Comparison of ENCODE assay signal across 8 mouse cellular contexts in genomic region chr11:11973366-11974014, GRCm38 (mm10).
A peak's percentile ranks its signal among the peaks of the same experiment; 100 is the strongest.
DNase-seq lines count a peak whose midpoint lies in the region; ATAC-seq and TF ChIP-seq lines count a peak whose summit lies in the region.

No protein-coding gene starts in this region.

- peak; percentile 51 for ATAC-seq in heart, embryonic 14.5 days (ENCODE audit: insufficient number of reproducible peaks, insufficient read depth, low FRiP score, low read depth)
- ATAC-seq in kidney, postnatal 0 days (replicated peaks; ENCODE audit: low FRiP score, low read depth): peak; percentile 77
- peak; percentile 75 for ATAC-seq in stomach, embryonic 16.5 days (ENCODE audit: insufficient read depth, low FRiP score)

- 51% methylated on average over 8 of the region's 8 CpGs for WGBS in forebrain, embryonic 10.5 days
- 48% methylated on average over 8 of the region's 8 CpGs for WGBS in heart, embryonic 14.5 days
- 51% methylated on average over 8 of the region's 8 CpGs for WGBS in kidney, postnatal 0 days
- WGBS in liver, adult 2 months: 30% methylated on average over 8 of the region's 8 CpGs
- WGBS in stomach, embryonic 16.5 days: 47% methylated on average over 8 of the region's 8 CpGs

- no peak overlapping the region for H3K4me2 ChIP-seq in heart, embryonic 14.5 days (ENCODE audit: low read length)
- H3K4me2 ChIP-seq in kidney, postnatal 0 days (ENCODE audit: low read length): no peak overlapping the region
- H3K4me2 ChIP-seq in stomach, embryonic 16.5 days (ENCODE audit: low read depth, low read length): no peak overlapping the region

- TF ChIP-seq CTCF in kidney, postnatal 0 days (IDR thresholded peaks at IDR 0.05; ENCODE audit: low read depth): peak; percentile 94
- peak; percentile 90 for TF ChIP-seq CTCF in liver, adult 2 months (IDR thresholded peaks at IDR 0.05; ENCODE audit: low read depth, low read length)

- peaks cover 21% of the 10 kb centered on the region for H3K4me1 ChIP-seq in forebrain, embryonic 10.5 days
- peaks cover 4 to 35% of the 10 kb centered on the region in 2 experiments for H3K4me1 ChIP-seq in heart, embryonic 14.5 days (ENCODE audit: control insufficient read depth in 2 of 2, insufficient read depth in 2 of 2, low read length in 2 of 2)
- H3K4me1 ChIP-seq in kidney, postnatal 0 days (replicated peaks; ENCODE audit: insufficient read depth, low read length): peaks cover 2% of the 10 kb centered on the region; the same call in 1 of the 2 replicates
- no peaks in the 10 kb centered on the region; the same call in 1 of the 2 replicates for H3K4me1 ChIP-seq in liver, adult 2 months (ENCODE audit: control insufficient read depth, insufficient read depth, low read length)
- peaks cover 7% of the 10 kb centered on the region; the same call in 1 of the 2 replicates for H3K4me1 ChIP-seq in stomach, embryonic 16.5 days (ENCODE audit: control insufficient read depth, insufficient read depth, low read length)

- no peak for TF ChIP-seq POLR2A in liver, adult 2 months (IDR thresholded peaks at IDR 0.05; ENCODE audit: extremely low read depth, insufficient read depth, low read length)

- peak overlapping the region; percentile 13; the same call in 1 of the 2 replicates for H3K27ac ChIP-seq in forebrain, embryonic 10.5 days
- peak overlapping the region; percentile 18 to 56; a peak in 3 of 4 replicates for H3K27ac ChIP-seq in heart, embryonic 14.5 days (replicated peaks in 1 of 2; ENCODE audit: control insufficient read depth in 1 of 2, insufficient read depth in 1 of 2, low read depth in 2 of 2, low read length in 2 of 2)
- H3K27ac ChIP-seq in kidney, postnatal 0 days: no peak overlapping the region
- no peak overlapping the region for H3K27ac ChIP-seq in liver, adult 2 months (replicated peaks; ENCODE audit: insufficient read depth, low read depth, low read length)
- H3K27ac ChIP-seq in stomach, embryonic 16.5 days (ENCODE audit: low read length): peak overlapping the region; percentile 7

- no peak overlapping the region for H3K4me3 ChIP-seq in forebrain, embryonic 10.5 days
- H3K4me3 ChIP-seq in heart, embryonic 14.5 days (ENCODE audit: control insufficient read depth in 1 of 2, insufficient read depth in 1 of 2, low read depth in 1 of 2, low read length in 2 of 2): no peak overlapping the region
- no peak overlapping the region for H3K4me3 ChIP-seq in kidney, postnatal 0 days (replicated peaks; ENCODE audit: low read depth, low read length)
- no peak overlapping the region for H3K4me3 ChIP-seq in liver, adult 2 months (ENCODE audit: insufficient read depth, low read depth, low read length)
- H3K4me3 ChIP-seq in stomach, embryonic 16.5 days (replicated peaks; ENCODE audit: low read length): no peak overlapping the region

- peaks cover 7% of the 10 kb centered on the region for H3K27me3 ChIP-seq in forebrain, embryonic 10.5 days (ENCODE audit: poor library complexity, severe bottlenecking)
- no peaks in the 10 kb centered on the region for H3K27me3 ChIP-seq in heart, embryonic 14.5 days (ENCODE audit: control insufficient read depth, insufficient read depth, low read length)
- H3K27me3 ChIP-seq in kidney, postnatal 0 days (ENCODE audit: insufficient read depth, low read length): no peaks in the 10 kb centered on the region
- no peaks in the 10 kb centered on the region for H3K27me3 ChIP-seq in liver, adult 2 months (ENCODE audit: control insufficient read depth, insufficient read depth, low read length)
- H3K27me3 ChIP-seq in stomach, embryonic 16.5 days (ENCODE audit: control insufficient read depth, insufficient read depth, low read length): no peaks in the 10 kb centered on the region

- no peaks in the 10 kb centered on the region for H3K79me2 ChIP-seq in liver, adult 2 months (ENCODE audit: control insufficient read depth, insufficient read depth, low read length)

- peak; percentile 53 to 67 for DNase-seq in CD8-positive naive resting alpha-beta T cell, adult 2 months (ENCODE audit: low read depth in 2 of 2, low spot score in 2 of 2)
- DNase-seq in brain, embryonic 18.5 days (ENCODE audit: low read depth, low spot score): peak; percentile 55
- peak; percentile 70 for DNase-seq in forebrain, embryonic 10.5 days (ENCODE audit: extremely low spot score, low spot score)
- DNase-seq in kidney, postnatal 0 days (ENCODE audit: low spot score): peak; percentile 92
- peak; percentile 79 for DNase-seq in liver, adult 2 months (ENCODE audit: extremely low read depth, low read depth, low spot score)
- peak; percentile 69 for DNase-seq in neural tube, embryonic 10.5 days (ENCODE audit: extremely low spot score, low spot score)

- peaks cover 9% of the 10 kb centered on the region for H3K9me3 ChIP-seq in forebrain, embryonic 10.5 days
- H3K9me3 ChIP-seq in heart, embryonic 14.5 days (ENCODE audit: control insufficient read depth, low read length): no peaks in the 10 kb centered on the region
- H3K9me3 ChIP-seq in kidney, postnatal 0 days (replicated peaks; ENCODE audit: low read length): no peaks in the 10 kb centered on the region
- 0 out of 2 replicates have a peak, but pooled peaks cover 3% of the 10 kb centered on the region for H3K9me3 ChIP-seq in stomach, embryonic 16.5 days (replicated peaks; ENCODE audit: control insufficient read depth, low read length)

- H3K9ac ChIP-seq in heart, embryonic 14.5 days (ENCODE audit: low read length): 0 out of 2 replicates have a peak overlapping the region, but pooled peaks have one; percentile 13
- H3K9ac ChIP-seq in kidney, postnatal 0 days (ENCODE audit: low read depth, low read length): no peak overlapping the region
- H3K9ac ChIP-seq in liver, adult 2 months (ENCODE audit: low read depth, low read length): peak overlapping the region; percentile 26; the same call in 1 of the 2 replicates
- H3K9ac ChIP-seq in stomach, embryonic 16.5 days (ENCODE audit: low read length): no peak overlapping the region

- H3K36me3 ChIP-seq in forebrain, embryonic 10.5 days (replicated peaks): peaks cover 77% of the 10 kb centered on the region
- peaks cover 59% of the 10 kb centered on the region for H3K36me3 ChIP-seq in heart, embryonic 14.5 days (ENCODE audit: control insufficient read depth, insufficient read depth, low read length)
- 0 out of 2 replicates have a peak, but pooled peaks cover 8% of the 10 kb centered on the region for H3K36me3 ChIP-seq in kidney, postnatal 0 days (ENCODE audit: insufficient read depth, low read length)
- no peaks in the 10 kb centered on the region for H3K36me3 ChIP-seq in liver, adult 2 months (ENCODE audit: control insufficient read depth, insufficient read depth, low read length)
- H3K36me3 ChIP-seq in stomach, embryonic 16.5 days (ENCODE audit: control insufficient read depth, insufficient read depth, low read length): peaks cover 12% of the 10 kb centered on the region

Comparison
In these comparisons a context has a peak if more than half of its experiments do, and no peak if none do; other contexts are left out.
1. H3K27ac ChIP-seq: peak in forebrain, embryonic 10.5 days (single experiment), heart, embryonic 14.5 days (2 of 2) and stomach, embryonic 16.5 days (single experiment); none in kidney, postnatal 0 days (single experiment) and liver, adult 2 months (single experiment).
2. H3K9ac ChIP-seq: peak in heart, embryonic 14.5 days (single experiment) and liver, adult 2 months (single experiment); none in kidney, postnatal 0 days (single experiment) and stomach, embryonic 16.5 days (single experiment).
3. Peak in every context shown above with its lines, with median percentiles within 50 percentile points of each other: DNase-seq and ATAC-seq.